Mouse (Mus musculus) erythroblast, embryonic 14.5 days (primary cell): ENCODE measurements around the gene Fkbp5.

Experiments used
- GATA1 ChIP-seq: IDR thresholded peaks from 2 replicates; pipeline ENCODE4 v1.6.1; 2012; ENCODE audit warnings: low read length, inconsistent platforms, mixed read lengths
- TAL1 ChIP-seq: IDR thresholded peaks from 3 replicates; pipeline ENCODE4 v1.6.1; 2012; ENCODE audit warnings: low read length, inconsistent platforms, mixed read lengths

DNA sequence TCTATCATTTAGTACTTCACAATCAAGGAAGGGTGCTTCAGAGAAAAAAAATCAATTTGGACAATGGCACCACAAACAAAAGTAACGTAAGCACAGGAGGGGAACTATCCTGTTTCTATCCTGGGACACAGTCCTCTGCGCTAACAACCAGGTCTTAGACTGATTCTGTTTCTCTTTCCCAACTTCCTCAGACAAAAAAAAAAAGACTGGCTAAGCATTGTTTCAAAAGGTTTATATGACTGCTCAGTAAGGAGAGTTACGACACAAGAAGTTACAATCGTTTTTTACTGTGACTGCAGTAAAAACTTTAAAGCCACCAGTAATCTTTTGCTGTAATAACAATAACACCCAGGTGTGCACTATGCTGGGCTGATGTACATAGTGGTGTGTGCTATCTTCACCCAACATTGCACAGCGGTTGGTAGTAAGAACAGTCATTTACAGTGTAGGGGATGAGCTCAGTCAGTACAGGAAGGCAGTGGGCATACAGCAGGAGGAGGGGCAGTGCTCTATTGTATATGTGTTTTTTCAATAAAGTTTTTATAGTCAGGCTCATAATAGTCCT lies 82.3 kb downstream of the Fkbp5 start:
- TF ChIP-seq GATA1 (no peak), TAL1 (no peak)
